Mouse (Mus musculus) spleen, adult 2 months (tissue): ENCODE measurements around the gene Fsd1.

ENCODE experiments used
- CTCF ChIP-seq: fragments of 200-500 bp; IDR thresholded peaks from 2 replicates; pipeline ENCODE4 v1.5.1; 2011; ENCODE audit warnings: mild to moderate bottlenecking, inconsistent platforms; ENCODE audit not compliant: insufficient read depth, insufficient read length, insufficient replicate concordance; ENCODE audit errors: extremely low read depth
- POLR2A ChIP-seq: fragments of 200-500 bp; IDR thresholded peaks from 2 replicates; pipeline ENCODE4 v1.6.1; 2011; ENCODE audit warnings: low read depth, low read length, inconsistent platforms

DNA sequence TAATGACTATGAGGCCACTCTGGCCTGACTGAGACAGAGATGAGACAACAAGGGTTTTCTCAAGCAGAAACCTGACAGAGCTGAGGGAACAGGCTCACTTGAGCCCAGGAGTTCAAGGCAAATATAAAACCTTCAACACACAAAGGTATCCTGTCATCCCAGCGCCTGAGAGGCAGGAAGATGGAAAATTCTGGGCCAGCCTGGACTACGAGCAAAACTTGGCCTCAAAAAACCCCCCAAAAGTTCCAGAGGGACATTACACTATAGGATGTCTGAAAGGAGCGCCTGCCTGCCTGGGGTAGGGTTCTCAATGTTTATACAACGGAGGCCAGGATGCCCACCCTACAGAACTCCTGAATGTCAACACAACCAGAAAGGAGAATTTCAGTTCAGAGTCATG lies 48.9 kb downstream of the Fsd1 start:
- TF ChIP-seq CTCF: no peak
- no peak for TF ChIP-seq POLR2A
